Mouse (Mus musculus): ENCODE measurements around the gene Entpd2.

GRCm38 (mm10) chr2:25348162-25348561, 47.5 kb upstream of the Entpd2 start:
- no peak for TF ChIP-seq CTCF (IDR thresholded peaks at IDR 0.05; ENCODE audit: insufficient read depth, low read depth, low read length)
- TF ChIP-seq POLR2A (IDR thresholded peaks at IDR 0.05; ENCODE audit: insufficient read depth, low read depth, low read length): no peak
